Mouse (Mus musculus) olfactory bulb, adult 2 months (tissue): ENCODE measurements around the gene Slamf9. TPM values are rescaled to one million over a fixed set of nuclear protein-coding genes. Genes with fewer than 3 reads are reported as not detected.
A peak's percentile ranks its signal among the peaks of the same experiment; 100 is the strongest.

ENCODE experiments used
- H3K27ac ChIP-seq: fragments of 200-500 bp; 2 replicates; pipeline ENCODE4 v1.5.1; 2012; ENCODE audit warnings: low read depth, low read length; ENCODE audit not compliant: insufficient read depth
- H3K4me1 ChIP-seq: fragments of 200-500 bp; 2 replicates; pipeline ENCODE4 v1.6.1; 2012; ENCODE audit warnings: low read length; ENCODE audit not compliant: control insufficient read depth, insufficient read depth
- H3K4me3 ChIP-seq: fragments of 200-500 bp; 2 replicates; pipeline ENCODE4 v1.5.1; 2012; ENCODE audit warnings: mild to moderate bottlenecking, low read depth, low read length, moderate library complexity; ENCODE audit not compliant: insufficient read depth
- CTCF ChIP-seq: fragments of 200-500 bp; IDR thresholded peaks from 2 replicates; pipeline ENCODE4 v1.5.1; 2012; ENCODE audit warnings: low read depth, mild to moderate bottlenecking, low read length, moderate library complexity; ENCODE audit not compliant: insufficient read depth
- POLR2A ChIP-seq: fragments of 200-500 bp; IDR thresholded peaks from 2 replicates; pipeline ENCODE4 v1.6.1; 2012; ENCODE audit warnings: mild to moderate bottlenecking, low read depth, low read length, moderate library complexity; ENCODE audit not compliant: insufficient read depth
- WGBS: fragments of 180-500 bp; shearing (Covaris S2); methylation state at CpG from one replicate; pipeline ENCODE4 v1.1.7; 2018; 5-methylcytosine and 5-hydroxymethylcytosine counted together
- polyA plus RNA-seq: library from polyadenylated mRNA; stranded (reverse); fragments of >200 nt; gene quantifications from 2 replicates; pipeline ENCODE4 v1.2.4, GENCODE M21; 2012; ENCODE audit warnings: low replicate concordance; ENCODE audit not compliant: missing spikeins, insufficient read depth, insufficient read length

Slamf9 gene
- polyA plus RNA-seq, 1 experiment: not detected

DNA sequence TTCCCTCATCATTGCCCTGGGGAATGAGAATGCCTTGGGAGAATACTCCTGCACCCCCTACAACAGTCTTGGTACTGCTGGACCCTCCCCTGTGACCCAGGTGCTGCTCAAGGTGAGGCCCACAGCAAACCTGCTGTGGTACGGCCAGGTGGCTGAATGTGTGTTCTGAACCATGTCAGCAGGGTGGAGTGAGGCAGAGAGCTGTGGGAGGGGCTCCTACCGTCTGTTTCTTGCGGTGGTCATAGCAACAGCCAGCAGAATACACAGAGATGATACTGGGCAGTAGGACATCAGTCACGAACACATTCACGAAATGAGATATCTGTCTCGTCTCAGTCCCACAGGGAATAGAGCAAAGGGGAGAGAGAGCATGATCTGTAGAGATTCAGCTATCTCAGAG lies 18.4 kb downstream of the Slamf9 start:
- no peak for TF ChIP-seq CTCF
- no peak for TF ChIP-seq POLR2A
- Histone ChIP-seq H3K4me3 (no peak overlapping the region), H3K4me1 (peaks cover 7% of the 10 kb centered on the region), H3K27ac (no peak overlapping the region)
- 88% methylated on average over 6 of the region's 6 CpGs for WGBS

DNA sequence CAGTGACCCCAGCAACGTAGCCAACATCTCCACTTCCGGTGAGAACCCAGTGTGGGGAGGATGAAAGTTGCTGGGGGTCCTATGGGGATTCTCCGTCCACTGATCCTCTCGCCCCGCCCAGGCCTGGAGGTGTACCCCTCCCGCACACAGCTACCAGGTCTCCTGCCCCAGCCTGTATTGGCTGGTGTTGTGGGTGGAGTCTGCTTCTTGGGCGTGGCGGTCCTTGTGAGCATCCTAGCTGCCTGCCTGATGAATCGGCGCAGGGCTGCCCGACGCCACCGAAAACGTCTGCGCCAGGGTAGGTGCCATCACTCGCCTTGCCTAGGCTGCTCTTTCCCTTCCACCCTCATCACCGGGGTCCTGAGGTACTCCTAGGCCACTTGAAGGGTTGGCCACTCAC lies 20.9 kb downstream of the Slamf9 start:
- no peak overlapping the region for H3K4me3 ChIP-seq
- H3K27ac ChIP-seq: no peak overlapping the region
- TF ChIP-seq POLR2A (no peak), CTCF (no peak)
- peaks cover 11% of the 10 kb centered on the region for H3K4me1 ChIP-seq
- 90% methylated on average over 17 of the region's 17 CpGs for WGBS

DNA sequence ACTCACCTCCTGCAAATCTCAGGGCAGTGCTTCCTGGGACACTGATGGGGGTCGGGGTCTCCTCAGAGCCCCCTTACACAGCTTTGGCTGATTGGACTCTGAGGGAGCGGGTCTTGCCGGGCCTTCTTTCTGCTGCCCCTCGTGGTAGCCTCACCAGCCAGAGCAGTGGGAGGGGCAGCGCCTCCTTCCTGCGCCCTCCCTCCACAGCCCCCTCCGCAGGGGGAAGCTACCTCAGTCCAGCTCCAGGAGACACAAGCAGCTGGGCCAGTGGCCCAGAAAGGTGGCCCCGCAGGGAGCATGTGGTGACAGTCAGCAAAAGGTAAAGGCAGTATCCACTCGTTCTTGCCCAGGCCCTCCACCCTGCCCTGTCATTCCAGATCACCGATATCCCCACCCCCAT lies 22.3 kb downstream of the Slamf9 start:
- 90% methylated on average over 10 of the region's 10 CpGs for WGBS
- no peak for TF ChIP-seq POLR2A
- no peak for TF ChIP-seq CTCF

DNA sequence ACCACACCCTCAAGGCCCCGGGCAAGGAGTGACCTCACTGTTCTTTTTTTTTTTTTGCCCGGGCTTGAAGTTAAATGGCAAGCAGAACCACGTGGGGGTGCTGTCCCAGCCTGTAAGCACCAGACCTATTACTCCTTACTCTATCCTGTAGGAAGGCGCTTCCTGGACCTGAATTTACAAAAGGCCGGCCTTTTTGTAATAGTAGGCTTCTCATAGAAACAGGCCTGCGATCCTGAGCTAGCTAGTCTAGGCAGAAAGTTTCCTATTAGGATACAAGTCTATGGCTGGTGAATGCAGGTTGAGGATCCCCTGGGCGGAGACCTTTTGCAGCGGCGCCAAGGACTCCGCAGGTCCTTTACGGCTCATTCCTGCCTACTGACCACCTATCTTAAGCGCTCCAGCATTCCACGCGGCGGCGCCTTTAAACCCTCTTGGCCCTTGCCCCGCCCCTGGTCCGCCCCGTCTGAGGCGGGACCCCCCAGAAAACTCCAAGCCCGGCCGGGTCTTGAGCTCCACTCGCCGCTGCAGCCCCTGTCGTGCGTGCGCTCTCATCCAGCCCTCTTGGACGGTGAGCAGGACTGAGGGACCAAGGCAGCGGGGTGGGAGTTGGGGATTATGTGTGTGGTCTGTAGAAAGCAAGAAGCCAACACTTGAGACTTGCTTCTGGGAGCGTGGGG lies 24.7 kb downstream of the Slamf9 start, which contains the start of gene Tagln2:
Gene Tagln2, plus strand, starts transcription at position 283 of the 677 bp plus-strand sequence.
- WGBS: 13% methylated on average over 30 of the region's 30 CpGs
- Histone ChIP-seq H3K4me1 (peaks cover 38% of the 10 kb centered on the region), H3K27ac (no peak within 1 kb of the TSS), H3K4me3 (peak within 1 kb of the TSS; percentile 46)
- 0 out of 2 replicates have a peak, but pooled peaks have one; percentile 25 for TF ChIP-seq POLR2A
- TF ChIP-seq CTCF: no peak

More for the DNA sequence above, 22.3 kb downstream of the Slamf9 start:
- no peak overlapping the region for H3K27ac ChIP-seq
- H3K4me1 ChIP-seq: peaks cover 25% of the 10 kb centered on the region
- no peak overlapping the region for H3K4me3 ChIP-seq

DNA sequence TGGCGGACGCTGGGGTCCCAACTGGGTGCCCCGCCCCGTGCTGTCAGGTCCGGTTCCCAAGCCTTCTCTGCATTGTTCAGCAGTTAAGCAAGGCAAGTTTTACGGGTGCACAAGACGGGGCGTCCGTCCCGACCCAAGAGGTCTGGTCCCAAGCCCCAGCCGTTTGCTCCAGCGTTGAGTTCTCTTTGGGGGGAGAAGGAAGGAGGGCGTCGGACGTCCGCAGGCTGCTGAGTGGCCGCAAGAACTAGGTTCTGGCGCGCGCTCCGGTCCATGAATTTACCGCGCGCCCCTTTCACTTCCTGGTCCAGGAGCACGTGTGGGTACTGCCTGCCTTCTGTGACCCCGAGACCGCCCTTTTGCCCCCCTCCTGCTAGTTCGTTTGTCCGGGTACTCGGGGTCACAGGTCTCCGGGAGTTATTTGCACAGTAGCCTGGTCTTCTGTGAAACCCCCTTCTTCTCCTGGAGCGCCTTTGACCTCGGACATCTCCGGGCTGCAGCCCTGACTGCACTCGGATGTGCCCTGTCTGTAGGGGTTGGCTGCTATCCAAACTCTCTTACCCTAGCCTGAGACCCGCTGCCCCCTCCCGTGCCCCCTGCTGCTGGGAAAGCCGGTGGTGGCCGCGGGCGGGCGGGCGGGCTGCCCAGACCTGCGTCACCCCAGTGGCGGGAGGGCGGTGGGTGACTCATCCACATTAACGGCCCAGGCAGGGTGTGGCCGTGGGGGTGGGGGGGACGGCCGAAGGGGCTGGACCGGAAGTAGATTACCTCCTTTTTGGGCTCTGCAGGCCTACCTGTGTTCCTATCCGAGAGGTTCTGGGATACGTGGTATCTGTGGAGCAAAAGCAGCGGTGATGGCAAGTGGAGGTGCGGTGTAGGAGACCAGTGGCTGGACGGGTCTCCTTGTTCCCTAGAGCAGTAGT lies 25.6 kb downstream of the Slamf9 start:
- TF ChIP-seq CTCF: no peak
- no peak for TF ChIP-seq POLR2A
- H3K4me3 ChIP-seq: peak overlapping the region; percentile 46
- no peak overlapping the region for H3K27ac ChIP-seq
- 4% methylated on average over 56 of the region's 56 CpGs for WGBS
- peaks cover 38% of the 10 kb centered on the region for H3K4me1 ChIP-seq

DNA sequence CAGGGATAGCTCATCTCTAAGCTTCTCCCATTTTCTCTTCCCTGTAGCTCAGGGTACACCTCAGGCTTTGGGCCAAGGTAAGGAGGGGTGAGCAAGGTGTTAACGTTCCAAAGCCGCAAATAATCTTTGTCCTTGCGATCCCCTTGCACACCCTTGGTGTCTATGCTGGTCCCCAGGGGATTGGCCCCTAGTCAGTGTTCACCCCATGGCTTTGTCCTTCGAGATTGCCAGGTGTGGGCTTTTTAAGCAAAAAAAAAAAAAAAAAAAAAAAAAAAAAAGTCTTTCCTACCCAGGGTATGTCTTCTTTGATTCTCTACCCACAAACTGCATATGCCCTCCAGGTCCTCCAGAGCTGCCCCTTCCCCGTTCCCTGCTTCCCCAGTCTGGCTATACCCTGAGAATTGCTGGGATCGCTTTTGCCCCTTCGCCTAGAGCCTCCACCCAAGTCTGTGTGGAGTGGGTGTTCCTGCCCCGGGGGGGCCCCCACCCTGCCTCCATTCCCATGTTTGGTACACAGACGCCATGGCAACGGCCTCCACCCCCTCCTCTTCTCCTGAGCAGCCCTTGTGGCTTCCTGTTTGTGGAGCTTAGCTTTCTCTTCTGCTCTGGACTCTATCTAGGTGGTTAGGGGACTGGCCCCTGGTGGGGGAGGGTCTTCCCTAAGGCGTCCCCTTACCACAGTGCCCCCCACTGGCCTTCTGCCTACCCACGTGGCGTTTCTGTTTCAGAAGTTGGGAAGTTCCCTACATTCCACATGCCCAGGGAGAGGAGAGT lies 26.4 kb downstream of the Slamf9 start:
- peaks cover 38% of the 10 kb centered on the region for H3K4me1 ChIP-seq
- H3K27ac ChIP-seq: no peak overlapping the region
- TF ChIP-seq CTCF (no peak), POLR2A (no peak)
- 35% methylated on average over 13 of the region's 13 CpGs for WGBS
- H3K4me3 ChIP-seq: peak overlapping the region; percentile 28

DNA sequence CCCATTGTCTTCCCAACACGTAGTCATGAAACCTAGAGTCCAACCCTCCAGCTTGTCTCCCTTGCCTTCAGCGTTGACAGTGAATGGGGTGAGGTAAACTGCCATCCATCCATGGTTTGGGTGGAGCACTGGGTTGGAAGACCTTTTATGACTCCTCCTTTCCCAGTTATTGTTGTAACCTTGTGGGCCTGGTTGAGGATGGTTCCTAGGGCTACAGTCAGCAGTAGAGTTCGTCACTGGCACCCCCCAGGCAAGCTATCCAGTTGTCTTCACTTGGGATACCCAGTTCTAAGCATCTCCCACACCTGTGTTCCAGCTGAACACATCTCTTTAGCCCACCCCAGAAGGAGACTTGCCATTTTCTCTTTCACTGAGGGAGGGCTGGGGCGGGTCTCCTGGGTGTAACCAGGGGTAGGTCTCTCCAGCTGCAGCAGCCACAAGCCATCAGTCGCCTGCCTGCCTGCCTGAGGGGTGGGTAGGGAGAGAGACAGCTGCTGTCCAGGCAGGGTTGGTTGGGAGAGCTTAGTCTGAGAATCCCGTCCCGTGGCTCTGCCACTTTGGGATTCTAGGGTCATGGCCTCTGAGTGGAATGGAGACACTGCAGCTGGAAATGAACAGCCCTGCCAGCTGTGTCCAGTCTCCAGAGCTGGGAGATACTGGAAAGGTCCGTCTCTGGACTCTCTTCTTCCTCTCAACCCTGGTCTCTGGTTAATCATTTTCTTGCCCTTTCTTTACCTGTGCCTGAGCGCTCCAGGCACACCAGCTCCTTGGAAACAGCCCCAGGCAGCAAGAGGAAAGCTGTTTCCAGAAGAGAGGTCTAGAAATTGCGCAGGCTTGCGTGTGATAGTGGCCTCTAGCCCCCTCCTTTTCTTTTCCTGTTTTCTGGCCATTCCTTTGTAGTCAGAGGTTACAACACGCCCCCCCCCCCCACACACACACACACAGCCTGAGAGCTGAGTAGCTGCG lies 27.3 kb downstream of the Slamf9 start:
- H3K4me3 ChIP-seq: no peak overlapping the region

More for the DNA sequence above, 27.3 kb downstream of the Slamf9 start:
- Histone ChIP-seq H3K4me1 (peaks cover 38% of the 10 kb centered on the region), H3K27ac (no peak overlapping the region)
- WGBS: 67% methylated on average over 13 of the region's 13 CpGs
- no peak for TF ChIP-seq CTCF
- TF ChIP-seq POLR2A: no peak
